Mouse (Mus musculus): Measurements from ENCODE around the gene Aste1. TPM values are rescaled to one million over a fixed set of nuclear protein-coding genes. Genes with fewer than 3 reads are reported as not detected.

Aste1 gene
- total RNA-seq, 4 experiments from 2014 or later: 10.0 to 14.2 (median 11.4) TPM

Other genes starting within 250 kb of the Aste1 start
- 1 to 10 TPM in 3 of 4 experiments, under 1 TPM in 1; 0.81 to 2.5 (median 1.8) TPM for gene Nek11, start 132 bp downstream of the Aste1 start, total RNA-seq (2022)
- 100 to 1,000 TPM; 180 to 197 (median 186) TPM for gene Atp2c1, start 131.9 kb downstream of the Aste1 start, total RNA-seq (2022)
- gene Pik3r4, start 247.6 kb downstream of the Aste1 start, total RNA-seq (2022): 10 to 100 TPM; 43.6 to 48.9 (median 45.1) TPM

Measured in left cerebral cortex, adult 8-10 months (tissue).